Mouse (Mus musculus): ENCODE results near the gene Abtb1.

- TF ChIP-seq TAL1 (IDR thresholded peaks at IDR 0.05; ENCODE audit: low read length) = no peak
- TF ChIP-seq GATA1 (IDR thresholded peaks at IDR 0.05; ENCODE audit: low read length) = no peak
Observed at GRCm38 (mm10) chr6:88812886-88813285, 28.9 kb downstream of the Abtb1 start.
